Mouse (Mus musculus): ENCODE data around the gene Slc9a2. TPM values are rescaled to one million over a fixed set of nuclear protein-coding genes. Genes with fewer than 3 reads are reported as not detected.

Slc9a2 gene
- polyA plus RNA-seq, 1 experiment: 0.28 TPM

GRCm38 (mm10) chr1:40764042-40764441 lies 83.7 kb downstream of the Slc9a2 start:
- no peak overlapping the region for H3K27ac ChIP-seq (replicated peaks; ENCODE audit: low read depth, low read length)
- H3K4me1 ChIP-seq (ENCODE audit: control insufficient read depth, insufficient read depth, insufficient read length, low read length): no peaks in the 10 kb centered on the region
- no peak overlapping the region for H3K4me3 ChIP-seq (ENCODE audit: insufficient read depth, low read depth, low read length)

GRCm38 (mm10) chr1:40764701-40765275 lies 84.4 kb downstream of the Slc9a2 start:
- H3K4me3 ChIP-seq (ENCODE audit: insufficient read depth, low read depth, low read length): no peak overlapping the region
- no peak overlapping the region for H3K27ac ChIP-seq (replicated peaks; ENCODE audit: low read depth, low read length)
- H3K4me1 ChIP-seq (ENCODE audit: control insufficient read depth, insufficient read depth, insufficient read length, low read length): no peaks in the 10 kb centered on the region

- Histone ChIP-seq H3K4me1 (ENCODE audit: control insufficient read depth, insufficient read depth, insufficient read length, low read length) (no peaks in the 10 kb centered on the region), H3K4me3 (ENCODE audit: insufficient read depth, low read depth, low read length) (no peak overlapping the region), H3K27ac (replicated peaks; ENCODE audit: low read depth, low read length) (no peak overlapping the region)
Measured at GRCm38 (mm10) chr1:40765521-40765920, 85.1 kb downstream of the Slc9a2 start.

- no peak overlapping the region for H3K4me3 ChIP-seq (ENCODE audit: insufficient read depth, low read depth, low read length)
- H3K4me1 ChIP-seq (ENCODE audit: control insufficient read depth, insufficient read depth, insufficient read length, low read length): no peaks in the 10 kb centered on the region
- no peak overlapping the region for H3K27ac ChIP-seq (replicated peaks; ENCODE audit: low read depth, low read length)
Measured at GRCm38 (mm10) chr1:40767588-40767987, 87.2 kb downstream of the Slc9a2 start.

GRCm38 (mm10) chr1:40768606-40769005 lies 88.2 kb downstream of the Slc9a2 start:
- no peaks in the 10 kb centered on the region for H3K4me1 ChIP-seq (ENCODE audit: control insufficient read depth, insufficient read depth, insufficient read length, low read length)
- no peak overlapping the region for H3K4me3 ChIP-seq (ENCODE audit: insufficient read depth, low read depth, low read length)
- H3K27ac ChIP-seq (replicated peaks; ENCODE audit: low read depth, low read length): no peak overlapping the region

- no peaks in the 10 kb centered on the region for H3K4me1 ChIP-seq (ENCODE audit: control insufficient read depth, insufficient read depth, insufficient read length, low read length)
- H3K4me3 ChIP-seq (ENCODE audit: insufficient read depth, low read depth, low read length): no peak overlapping the region
- no peak overlapping the region for H3K27ac ChIP-seq (replicated peaks; ENCODE audit: low read depth, low read length)
Measured at GRCm38 (mm10) chr1:40769331-40769894, 89.0 kb downstream of the Slc9a2 start.

- Histone ChIP-seq H3K4me1 (ENCODE audit: control insufficient read depth, insufficient read depth, insufficient read length, low read length) (no peaks in the 10 kb centered on the region), H3K27ac (replicated peaks; ENCODE audit: low read depth, low read length) (no peak overlapping the region), H3K4me3 (ENCODE audit: insufficient read depth, low read depth, low read length) (no peak overlapping the region)
Measured at GRCm38 (mm10) chr1:40771196-40771970, 91.0 kb downstream of the Slc9a2 start.

GRCm38 (mm10) chr1:40773234-40773633 lies 92.9 kb downstream of the Slc9a2 start:
- H3K4me1 ChIP-seq (ENCODE audit: control insufficient read depth, insufficient read depth, insufficient read length, low read length): no peaks in the 10 kb centered on the region
- no peak overlapping the region for H3K27ac ChIP-seq (replicated peaks; ENCODE audit: low read depth, low read length)
- H3K4me3 ChIP-seq (ENCODE audit: insufficient read depth, low read depth, low read length): no peak overlapping the region

- Histone ChIP-seq H3K4me1 (ENCODE audit: control insufficient read depth, insufficient read depth, insufficient read length, low read length) (no peaks in the 10 kb centered on the region), H3K4me3 (ENCODE audit: insufficient read depth, low read depth, low read length) (no peak overlapping the region), H3K27ac (replicated peaks; ENCODE audit: low read depth, low read length) (no peak overlapping the region)
Measured at GRCm38 (mm10) chr1:40774040-40774439, 93.7 kb downstream of the Slc9a2 start.

GRCm38 (mm10) chr1:40776102-40776501 lies 95.7 kb downstream of the Slc9a2 start:
- Histone ChIP-seq H3K4me1 (ENCODE audit: control insufficient read depth, insufficient read depth, insufficient read length, low read length) (no peaks in the 10 kb centered on the region), H3K4me3 (ENCODE audit: insufficient read depth, low read depth, low read length) (no peak overlapping the region), H3K27ac (replicated peaks; ENCODE audit: low read depth, low read length) (no peak overlapping the region)

GRCm38 (mm10) chr1:40776763-40777162 lies 96.4 kb downstream of the Slc9a2 start:
- Histone ChIP-seq H3K4me1 (ENCODE audit: control insufficient read depth, insufficient read depth, insufficient read length, low read length) (no peaks in the 10 kb centered on the region), H3K27ac (replicated peaks; ENCODE audit: low read depth, low read length) (no peak overlapping the region), H3K4me3 (ENCODE audit: insufficient read depth, low read depth, low read length) (no peak overlapping the region)

GRCm38 (mm10) chr1:40783450-40783849 lies 103.1 kb downstream of the Slc9a2 start:
- H3K4me3 ChIP-seq (ENCODE audit: insufficient read depth, low read depth, low read length): no peak overlapping the region
- no peaks in the 10 kb centered on the region for H3K4me1 ChIP-seq (ENCODE audit: control insufficient read depth, insufficient read depth, insufficient read length, low read length)
- H3K27ac ChIP-seq (replicated peaks; ENCODE audit: low read depth, low read length): no peak overlapping the region

- Histone ChIP-seq H3K4me1 (ENCODE audit: control insufficient read depth, insufficient read depth, insufficient read length, low read length) (no peaks in the 10 kb centered on the region), H3K4me3 (ENCODE audit: insufficient read depth, low read depth, low read length) (no peak overlapping the region), H3K27ac (replicated peaks; ENCODE audit: low read depth, low read length) (no peak overlapping the region)
Measured at GRCm38 (mm10) chr1:40784306-40784705, 103.9 kb downstream of the Slc9a2 start.

- Histone ChIP-seq H3K4me3 (ENCODE audit: insufficient read depth, low read depth, low read length) (no peak overlapping the region), H3K4me1 (ENCODE audit: control insufficient read depth, insufficient read depth, insufficient read length, low read length) (no peaks in the 10 kb centered on the region), H3K27ac (replicated peaks; ENCODE audit: low read depth, low read length) (no peak overlapping the region)
Measured at GRCm38 (mm10) chr1:40785876-40786445, 105.6 kb downstream of the Slc9a2 start.

- Histone ChIP-seq H3K4me1 (ENCODE audit: control insufficient read depth, insufficient read depth, insufficient read length, low read length) (no peaks in the 10 kb centered on the region), H3K4me3 (ENCODE audit: insufficient read depth, low read depth, low read length) (no peak overlapping the region), H3K27ac (replicated peaks; ENCODE audit: low read depth, low read length) (no peak overlapping the region)
Measured at GRCm38 (mm10) chr1:40788956-40789355, 108.6 kb downstream of the Slc9a2 start.
